Mouse (Mus musculus) limb, embryonic 13.5 days (tissue): ENCODE measurements around the gene Cyp2c70. TPM values are rescaled to one million over a fixed set of nuclear protein-coding genes. Genes with fewer than 3 reads are reported as not detected.
"Not testable (repeated sequence)": the region's sequence is repeated elsewhere in the genome, so short reads cannot be mapped to it uniquely, and the experiment has no call there.

Experiments used
- ATAC-seq: fragments of 200-750 bp; cut with Nextera tagmentation; 2 replicates; pipeline ENCODE4 v1.8.0; 2017; ENCODE audit warnings: low read depth, moderate number of reproducible peaks, moderate TSS enrichment; ENCODE audit not compliant: low FRiP score
- H3K27ac ChIP-seq: fragments of 300-500 bp; sonication (generic); 2 replicates; pipeline ENCODE4 v1.5.1; 2015; ENCODE audit warnings: inconsistent platforms, mild to moderate bottlenecking, moderate library complexity
- H3K27me3 ChIP-seq: fragments of 300-500 bp; sonication (generic); 2 replicates; pipeline ENCODE4 v1.6.1; 2015; ENCODE audit warnings: mild to moderate bottlenecking, inconsistent platforms
- H3K36me3 ChIP-seq: fragments of 300-500 bp; sonication (generic); 2 replicates; pipeline ENCODE4 v1.6.1; 2015; ENCODE audit warnings: inconsistent platforms, mild to moderate bottlenecking, moderate library complexity
- H3K4me1 ChIP-seq: fragments of 300-500 bp; sonication (generic); 2 replicates; pipeline ENCODE4 v1.6.1; 2015; ENCODE audit warnings: inconsistent platforms
- H3K4me2 ChIP-seq: fragments of 300-500 bp; sonication (generic); replicated peaks from 2 replicates; pipeline ENCODE4 v1.6.1; 2015; ENCODE audit warnings: inconsistent platforms, mild to moderate bottlenecking, moderate library complexity
- H3K4me3 ChIP-seq: fragments of 300-500 bp; sonication (generic); 2 replicates; pipeline ENCODE4 v1.5.1; 2015; ENCODE audit warnings: moderate library complexity, mild to moderate bottlenecking, inconsistent platforms
- H3K9ac ChIP-seq: fragments of 300-500 bp; sonication (generic); 2 replicates; pipeline ENCODE4 v1.6.1; 2015; ENCODE audit warnings: mild to moderate bottlenecking, inconsistent platforms
- H3K9me3 ChIP-seq: fragments of 300-500 bp; sonication (generic); 2 replicates; pipeline ENCODE4 v1.6.1; 2016; ENCODE audit warnings: inconsistent platforms
- WGBS: fragments of 180-500 bp; shearing (Covaris S2); methylation state at CpG from one replicate; pipeline ENCODE4 v1.1.7; 2015; 5-methylcytosine and 5-hydroxymethylcytosine counted together
- polyA plus RNA-seq: library from polyadenylated mRNA; unstranded; fragments of >200 nt; fragmentation: Nextera tagmentation; extraction: Ambion mirVana; gene quantifications from 2 replicates; pipeline ENCODE4 v1.2.1, GENCODE M21; 2015

The Cyp2c70 gene
- polyA plus RNA-seq, result not detected in 2 replicates

- H3K36me3 ChIP-seq, result no peaks in the 10 kb centered on the region
- H3K4me2 ChIP-seq, result no peak within 1 kb of the TSS
- no peaks in the 10 kb centered on the region for H3K9me3 ChIP-seq
- H3K27ac ChIP-seq, result no peak within 1 kb of the TSS
- H3K27me3 ChIP-seq, result no peaks in the 10 kb centered on the region
- no peak within 1 kb of the TSS for H3K9ac ChIP-seq
- ATAC-seq, result no peak
- H3K4me3 ChIP-seq, result no peak within 1 kb of the TSS
- 72% methylated on average over 5 of the region's 5 CpGs for WGBS
- H3K4me1 ChIP-seq, result no peaks in the 10 kb centered on the region
These were observed at the start of gene Cyp2c70 for GRCm38 (mm10) chr19:40187160-40187559. Cyp2c70 (minus strand) TSS chr19:40187333.

GRCm38 (mm10) chr19:40232560-40232959 is 45.4 kb upstream of the Cyp2c70 start:
- Histone ChIP-seq H3K4me1 (no peaks in the 10 kb centered on the region), H3K27ac (no peak overlapping the region), H3K36me3 (no peaks in the 10 kb centered on the region), H3K27me3 (no peaks in the 10 kb centered on the region), H3K9me3 (no peaks in the 10 kb centered on the region), H3K9ac (no peak overlapping the region), H3K4me3 (no peak overlapping the region), H3K4me2 (no peak overlapping the region)
- WGBS, result 93% methylated on average over 2 of the region's 2 CpGs
- ATAC-seq, result no peak

DNA sequence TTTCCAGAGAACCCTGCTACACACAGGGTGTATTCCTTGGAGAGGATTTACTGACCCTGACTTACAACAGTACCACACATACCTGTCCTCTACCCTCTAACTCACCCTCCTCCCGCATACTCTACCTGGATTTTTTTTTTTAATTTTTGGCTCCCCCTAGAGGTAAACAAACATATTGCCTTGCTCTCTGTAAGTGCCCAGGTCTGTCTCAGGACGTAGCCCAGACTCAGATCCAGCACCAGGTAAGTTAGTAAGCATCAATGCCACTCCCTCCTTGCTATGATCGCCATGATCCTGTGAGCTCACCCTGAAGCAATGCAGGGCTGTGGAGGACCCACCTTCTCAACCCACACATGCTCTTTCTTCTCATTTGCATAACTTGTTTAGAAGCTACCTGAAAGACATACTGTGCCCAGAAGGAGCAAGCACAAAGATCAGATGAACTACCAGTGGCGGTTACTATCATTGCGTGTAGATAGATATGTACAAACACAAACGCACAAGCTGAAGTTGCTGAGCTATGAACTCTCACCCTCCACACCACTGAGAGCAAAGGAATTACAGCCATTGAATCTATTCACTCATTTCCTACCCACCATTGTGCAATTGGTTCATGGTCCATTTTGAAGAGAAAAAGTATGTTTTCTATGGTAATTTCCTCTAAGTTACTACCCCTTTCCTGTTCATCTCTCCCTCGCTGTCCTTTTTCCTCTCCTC is 44.9 kb upstream of the Cyp2c70 start:
- Histone ChIP-seq H3K27ac (no peak overlapping the region), H3K4me2 (no peak overlapping the region), H3K4me1 (no peaks in the 10 kb centered on the region), H3K4me3 (no peak overlapping the region), H3K9me3 (no peaks in the 10 kb centered on the region), H3K36me3 (no peaks in the 10 kb centered on the region), H3K9ac (no peak overlapping the region), H3K27me3 (no peaks in the 10 kb centered on the region)
- ATAC-seq, result no peak
- 76% methylated on average over 7 of the region's 7 CpGs for WGBS

DNA sequence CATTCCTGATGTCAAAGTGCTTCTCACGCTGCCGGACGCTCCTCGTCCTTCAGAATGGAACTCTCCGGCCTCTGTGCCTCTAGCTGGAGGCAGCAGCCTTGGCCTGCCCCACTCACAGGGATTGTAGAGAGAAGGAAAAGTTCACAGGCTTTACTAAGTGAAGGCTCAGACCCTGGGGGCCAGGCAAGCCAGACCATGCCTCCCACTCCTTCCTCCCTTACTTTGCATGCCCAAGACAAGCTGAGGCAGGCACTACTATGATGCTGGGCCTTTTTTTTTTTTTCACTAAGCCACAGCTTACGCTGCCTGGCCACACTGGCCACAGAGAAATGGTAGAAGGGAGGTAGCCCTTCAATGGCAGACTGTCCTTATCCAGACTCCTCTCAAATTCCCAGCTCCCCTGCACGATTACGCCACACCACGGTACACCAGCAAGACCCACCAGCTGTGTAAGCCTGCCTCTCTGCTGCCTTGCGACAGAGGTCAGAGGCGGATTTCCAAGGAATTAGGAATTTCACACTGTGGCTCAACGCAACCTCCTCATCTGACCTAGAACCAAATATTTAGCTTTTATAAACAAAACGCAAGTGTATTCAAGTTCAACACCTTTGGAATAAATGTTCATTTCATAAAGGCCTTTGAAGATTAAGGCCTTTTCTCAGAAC is 44.1 kb upstream of the Cyp2c70 start:
- WGBS, result 77% methylated on average over 13 of the region's 13 CpGs
- Histone ChIP-seq H3K9ac (no peak overlapping the region), H3K4me3 (no peak overlapping the region), H3K36me3 (no peaks in the 10 kb centered on the region), H3K27ac (no peak overlapping the region), H3K9me3 (no peaks in the 10 kb centered on the region), H3K27me3 (no peaks in the 10 kb centered on the region), H3K4me2 (no peak overlapping the region), H3K4me1 (no peaks in the 10 kb centered on the region)
- ATAC-seq, result no peak

DNA sequence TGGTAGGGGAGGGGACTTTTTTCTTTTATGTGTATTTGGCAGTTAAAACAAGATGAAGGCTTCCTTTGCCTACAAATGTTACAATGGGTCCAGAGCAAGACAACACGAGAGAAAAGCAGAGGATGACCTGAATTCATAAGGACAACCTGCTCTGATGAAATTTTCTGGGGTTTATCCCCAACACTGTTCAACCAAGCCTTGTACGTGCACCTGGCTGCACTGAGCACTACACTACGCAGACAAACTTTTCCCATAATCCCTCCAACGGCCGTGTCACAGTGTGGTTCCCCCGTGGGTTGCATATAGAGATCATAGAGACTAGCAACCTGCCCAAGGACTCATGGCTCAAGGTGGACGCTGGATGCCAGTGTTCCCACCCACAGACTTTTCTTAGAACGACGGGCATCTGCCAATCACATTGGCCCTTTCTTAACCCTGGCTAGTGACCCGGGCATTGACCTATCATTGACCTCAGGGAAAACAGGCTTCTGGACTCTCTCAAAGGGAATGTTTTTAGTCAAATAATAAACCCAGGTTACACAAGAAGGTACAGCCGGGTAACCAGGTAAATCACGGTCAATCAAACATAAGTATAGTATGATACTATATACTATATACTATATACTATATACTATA is 39.5 kb upstream of the Cyp2c70 start:
- no peak overlapping the region for H3K9ac ChIP-seq
- H3K9me3 ChIP-seq, result no peaks in the 10 kb centered on the region
- H3K27me3 ChIP-seq, result no peaks in the 10 kb centered on the region
- H3K36me3 ChIP-seq, result no peaks in the 10 kb centered on the region
- H3K4me1 ChIP-seq, result no peaks in the 10 kb centered on the region
- 85% methylated on average over 12 of the region's 12 CpGs for WGBS
- ATAC-seq, result no peak
- H3K27ac ChIP-seq, result no peak overlapping the region
- no peak overlapping the region for H3K4me2 ChIP-seq
- H3K4me3 ChIP-seq, result no peak overlapping the region

- Histone ChIP-seq H3K4me1 (no peaks in the 10 kb centered on the region), H3K27ac (no peak overlapping the region), H3K4me2 (no peak overlapping the region), H3K9ac (no peak overlapping the region), H3K9me3 (no peaks in the 10 kb centered on the region), H3K4me3 (no peak overlapping the region), H3K27me3 (no peaks in the 10 kb centered on the region), H3K36me3 (no peaks in the 10 kb centered on the region)
- WGBS, result 67% methylated on average over 5 of the region's 5 CpGs
- no peak for ATAC-seq
These were observed 38.6 kb upstream of the Cyp2c70 start for GRCm38 (mm10) chr19:40225761-40226110.

GRCm38 (mm10) chr19:40225102-40225760 is 38.1 kb upstream of the Cyp2c70 start:
- no peak overlapping the region for H3K4me3 ChIP-seq
- H3K9ac ChIP-seq, result no peak overlapping the region
- 69% methylated on average over 5 of the region's 5 CpGs for WGBS
- no peak overlapping the region for H3K4me2 ChIP-seq
- no peaks in the 10 kb centered on the region for H3K9me3 ChIP-seq
- no peaks in the 10 kb centered on the region for H3K4me1 ChIP-seq
- no peaks in the 10 kb centered on the region for H3K27me3 ChIP-seq
- no peak overlapping the region for H3K27ac ChIP-seq
- no peak for ATAC-seq
- H3K36me3 ChIP-seq, result no peaks in the 10 kb centered on the region

DNA sequence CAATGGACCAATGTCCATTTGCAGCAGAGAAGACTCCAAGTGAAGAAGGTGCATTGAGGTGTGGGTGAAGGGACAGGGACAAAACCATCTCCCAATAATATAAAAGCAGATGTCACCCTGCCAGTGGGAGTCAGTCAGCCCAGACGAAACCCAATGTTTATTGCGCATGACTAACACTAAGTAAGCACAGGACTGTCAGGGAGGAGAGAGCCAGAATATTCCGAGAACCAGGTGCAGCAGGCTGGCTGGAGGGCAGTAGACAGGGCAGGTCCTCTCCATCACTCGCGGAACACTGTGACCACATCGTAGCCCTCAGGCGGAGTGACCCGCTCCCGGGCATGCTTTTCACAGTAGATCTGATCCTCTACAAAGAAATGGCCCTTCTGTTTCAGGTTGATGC is 35.2 kb upstream of the Cyp2c70 start:
- H3K4me2 ChIP-seq, H3K4me3 ChIP-seq, H3K9ac ChIP-seq, H3K27ac ChIP-seq, H3K36me3 ChIP-seq, ATAC-seq, H3K27me3 ChIP-seq, H3K9me3 ChIP-seq, H3K4me1 ChIP-seq: not testable (repeated sequence)
- whole genome bisulfite sequencing, result 93% methylated on average over 9 of the region's 9 CpGs

- Histone ChIP-seq H3K27ac (no peak overlapping the region), H3K9ac (no peak overlapping the region)
- ATAC-seq, result no peak
These were observed 33.7 kb upstream of the Cyp2c70 start for GRCm38 (mm10) chr19:40220878-40221277.

GRCm38 (mm10) chr19:40202947-40203346 is 15.8 kb upstream of the Cyp2c70 start:
- H3K36me3 ChIP-seq, H3K27me3 ChIP-seq, H3K9ac ChIP-seq, H3K4me2 ChIP-seq, H3K4me3 ChIP-seq, ATAC-seq, H3K9me3 ChIP-seq, H3K27ac ChIP-seq, H3K4me1 ChIP-seq: not testable (repeated sequence)
- 73% methylated on average over 4 of the region's 4 CpGs for WGBS

More at GRCm38 (mm10) chr19:40220878-40221277, 33.7 kb upstream of the Cyp2c70 start:
- H3K36me3 ChIP-seq, result no peaks in the 10 kb centered on the region
- 77% methylated on average over 5 of the region's 5 CpGs for WGBS
- H3K9me3 ChIP-seq, result no peaks in the 10 kb centered on the region
- no peak overlapping the region for H3K4me2 ChIP-seq
- H3K4me1 ChIP-seq, result no peaks in the 10 kb centered on the region
- no peaks in the 10 kb centered on the region for H3K27me3 ChIP-seq
- no peak overlapping the region for H3K4me3 ChIP-seq

DNA sequence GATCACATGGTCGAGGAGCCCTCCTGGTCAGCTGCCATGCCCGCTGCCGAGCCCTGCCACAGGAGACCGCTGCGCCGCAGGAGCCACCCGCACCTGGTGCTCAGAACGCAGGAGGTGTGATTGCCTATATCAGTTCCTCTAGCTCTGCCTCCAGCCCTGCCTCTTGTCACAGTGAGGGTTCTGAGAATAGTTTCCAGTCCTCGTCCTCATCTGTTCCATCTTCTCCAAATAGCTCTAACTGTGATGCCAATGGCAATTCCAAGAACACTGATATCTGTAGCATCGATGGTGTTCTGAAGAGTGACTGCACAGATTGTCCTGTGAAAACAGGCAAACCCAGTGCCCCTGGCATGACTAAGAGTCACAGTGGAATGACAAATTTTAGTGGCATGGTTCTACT is 3.5 kb upstream of the Cyp2c70 start:
- H3K9me3 ChIP-seq, result no peaks in the 10 kb centered on the region
- no peak overlapping the region for H3K27ac ChIP-seq
- no peaks in the 10 kb centered on the region for H3K36me3 ChIP-seq
- H3K27me3 ChIP-seq, result no peaks in the 10 kb centered on the region
- H3K4me2 ChIP-seq, result no peak overlapping the region
- ATAC-seq, result no peak
- no peaks in the 10 kb centered on the region for H3K4me1 ChIP-seq
- no peak overlapping the region for H3K4me3 ChIP-seq
- 95% methylated on average over 10 of the region's 10 CpGs for WGBS
- no peak overlapping the region for H3K9ac ChIP-seq

GRCm38 (mm10) chr19:40183600-40183999 is 3.5 kb downstream of the Cyp2c70 start:
- no peaks in the 10 kb centered on the region for H3K27me3 ChIP-seq
- H3K36me3 ChIP-seq, result no peaks in the 10 kb centered on the region
- ATAC-seq, result no peak
- no peak overlapping the region for H3K9ac ChIP-seq
- H3K4me1 ChIP-seq, result no peaks in the 10 kb centered on the region
- no peak overlapping the region for H3K4me3 ChIP-seq
- H3K9me3 ChIP-seq, result no peaks in the 10 kb centered on the region
- no peak overlapping the region for H3K27ac ChIP-seq
- H3K4me2 ChIP-seq, result no peak overlapping the region
- 89% methylated on average over 5 of the region's 5 CpGs for WGBS
